Comparison of ENCODE assay signal across 23 mouse cellular contexts in genomic region chr8:93180581-93181129, GRCm38 (mm10). TPM values are rescaled to one million over a fixed set of nuclear protein-coding genes. Genes with fewer than 3 reads are reported as not detected.
DNase-seq lines count a peak whose midpoint lies in the region; ATAC-seq and TF ChIP-seq lines count a peak whose summit lies in the region.
"Had no signal": no experiment of that assay in that cellular context is flagged by ENCODE, and none has a peak within 500 bp of the region (broad histone marks: within the 10 kb centered on the region; RNA-seq: fewer than 3 reads in every experiment).

No protein-coding gene starts in this region.

- H3K27me3 ChIP-seq in heart, adult 2 months (ENCODE audit: control insufficient read depth, insufficient read depth, low read length): no peaks in the 10 kb centered on the region
- no peaks in the 10 kb centered on the region for H3K27me3 ChIP-seq in heart, embryonic 10.5 days (ENCODE audit: insufficient read depth, poor library complexity, severe bottlenecking)
- H3K27me3 ChIP-seq in lung, embryonic 14.5 days (ENCODE audit: insufficient read depth, low read length): no peaks in the 10 kb centered on the region
- H3K27me3 ChIP-seq in lung, embryonic 15.5 days: no peaks in the 10 kb centered on the region
- H3K27me3 ChIP-seq: embryonic facial prominence, embryonic 12.5 days; heart, embryonic 15.5 days; stomach, embryonic 15.5 days had no signal

- TF ChIP-seq POLR2A in heart, adult 2 months (IDR thresholded peaks at IDR 0.05; ENCODE audit: insufficient read depth, low read depth, low read length): no peak
- no peak for TF ChIP-seq POLR2A in lung, adult 2 months (IDR thresholded peaks at IDR 0.05; ENCODE audit: borderline replicate concordance, extremely low read depth, low read depth, low read length)

- 53% methylated on average over 4 of the region's 4 CpGs for WGBS in heart, adult 2 months
- 81% methylated on average over 4 of the region's 4 CpGs for WGBS in heart, embryonic 10.5 days
- 27% methylated on average over 4 of the region's 4 CpGs for WGBS in lung, embryonic 14.5 days
- 52% methylated on average over 4 of the region's 4 CpGs for WGBS in lung, adult 2 months
- 38% methylated on average over 4 of the region's 4 CpGs for WGBS in lung, embryonic 15.5 days

- H3K9ac ChIP-seq in heart, adult 2 months (ENCODE audit: low read depth, low read length): no peak overlapping the region
- H3K9ac ChIP-seq in lung, embryonic 14.5 days: no peak overlapping the region
- H3K9ac ChIP-seq in lung, embryonic 15.5 days: no peak overlapping the region
- H3K9ac ChIP-seq: embryonic facial prominence, embryonic 12.5 days; forebrain, postnatal 0 days; heart, embryonic 15.5 days; hindbrain, embryonic 14.5 days; liver, postnatal 0 days; stomach, embryonic 15.5 days had no signal

- peak; percentile 93 for ATAC-seq in lung, embryonic 14.5 days (ENCODE audit: insufficient read depth)
- peak; percentile 89 for ATAC-seq in lung, embryonic 15.5 days (ENCODE audit: borderline replicate concordance, extremely low read depth, low FRiP score, low TSS enrichment)
- ATAC-seq in erythroid progenitor cell, adult 5-6 weeks (replicated peaks; ENCODE audit: low FRiP score, poor library complexity, severe bottlenecking): no peak
- ATAC-seq: forebrain, postnatal 0 days; intestine, postnatal 0 days; liver, postnatal 0 days had no signal

- DNase-seq in heart, adult 2 months: peak in 1 of 2 experiments; percentile 30
- DNase-seq in heart, embryonic 10.5 days (ENCODE audit: low spot score): no peak
- DNase-seq in lung, embryonic 14.5 days: peak; percentile 94
- DNase-seq in lung, adult 2 months: no peak
- peak; percentile 35 for DNase-seq in skeletal muscle tissue, adult 2 months (ENCODE audit: low read depth, low spot score)
- no peak for DNase-seq in layer of hippocampus, postnatal 36 days
- DNase-seq: adrenal gland, postnatal 10 days; B cell, adult 2 months; cerebellum, adult 2 months; forebrain, postnatal 0 days; gastrocnemius, postnatal 14 days; layer of hippocampus, adult 9-11 months; liver; liver, postnatal 0 days had no signal

- H3K4me3 ChIP-seq in heart, adult 2 months: no peak overlapping the region
- no peak overlapping the region for H3K4me3 ChIP-seq in heart, embryonic 10.5 days
- no peak overlapping the region for H3K4me3 ChIP-seq in lung, embryonic 14.5 days (ENCODE audit: low read depth, low read length)
- H3K4me3 ChIP-seq in lung, adult 2 months (replicated peaks; ENCODE audit: extremely low read depth, low read depth, low read length): no peak overlapping the region
- no peak overlapping the region for H3K4me3 ChIP-seq in lung, embryonic 15.5 days
- H3K4me3 ChIP-seq: embryonic facial prominence, embryonic 12.5 days; heart, embryonic 15.5 days; stomach, embryonic 15.5 days had no signal

- peak overlapping the region; percentile 23 for H3K27ac ChIP-seq in heart, adult 2 months
- H3K27ac ChIP-seq in heart, embryonic 10.5 days: no peak overlapping the region
- no peak overlapping the region for H3K27ac ChIP-seq in lung, embryonic 14.5 days (ENCODE audit: low read depth)
- H3K27ac ChIP-seq in lung, embryonic 15.5 days: peak overlapping the region; percentile 21; the same call in 1 of the 2 replicates
- H3K27ac ChIP-seq: embryonic facial prominence, embryonic 12.5 days; heart, embryonic 15.5 days; hindbrain, embryonic 14.5 days; stomach, embryonic 15.5 days had no signal

- peaks cover 15% of the 10 kb centered on the region for H3K36me3 ChIP-seq in heart, adult 2 months (ENCODE audit: control insufficient read depth, insufficient read depth, low read length)
- H3K36me3 ChIP-seq in heart, embryonic 10.5 days: no peaks in the 10 kb centered on the region
- H3K36me3 ChIP-seq in lung, embryonic 14.5 days (ENCODE audit: insufficient read depth): no peaks in the 10 kb centered on the region
- no peaks in the 10 kb centered on the region for H3K36me3 ChIP-seq in lung, embryonic 15.5 days
- H3K36me3 ChIP-seq: embryonic facial prominence, embryonic 12.5 days; heart, embryonic 15.5 days; stomach, embryonic 15.5 days had no signal

- no peak overlapping the region for H3K4me2 ChIP-seq in lung, embryonic 14.5 days
- no peak overlapping the region for H3K4me2 ChIP-seq in lung, embryonic 15.5 days
- H3K4me2 ChIP-seq: embryonic facial prominence, embryonic 12.5 days; heart, embryonic 15.5 days; hindbrain, embryonic 14.5 days; stomach, embryonic 15.5 days had no signal

- TF ChIP-seq EP300 in heart, adult 2 months (IDR thresholded peaks at IDR 0.05; ENCODE audit: insufficient read depth, low read depth, low read length): no peak

- peaks cover 1% of the 10 kb centered on the region for H3K4me1 ChIP-seq in heart, adult 2 months (ENCODE audit: control insufficient read depth, insufficient read depth, low read length)
- H3K4me1 ChIP-seq in heart, embryonic 10.5 days: peaks cover 3% of the 10 kb centered on the region; the same call in 1 of the 2 replicates
- H3K4me1 ChIP-seq in lung, embryonic 14.5 days (ENCODE audit: insufficient read depth): no peaks in the 10 kb centered on the region
- no peaks in the 10 kb centered on the region; the same call in 1 of the 2 replicates for H3K4me1 ChIP-seq in lung, adult 2 months (ENCODE audit: control insufficient read depth, insufficient read depth, low read length)
- H3K4me1 ChIP-seq in lung, embryonic 15.5 days: peaks cover 16% of the 10 kb centered on the region
- H3K4me1 ChIP-seq: embryonic facial prominence, embryonic 12.5 days; stomach, embryonic 15.5 days had no signal

- no peaks in the 10 kb centered on the region for H3K9me3 ChIP-seq in heart, embryonic 10.5 days
- no peaks in the 10 kb centered on the region for H3K9me3 ChIP-seq in lung, embryonic 14.5 days (ENCODE audit: low read depth, low read length)
- H3K9me3 ChIP-seq in lung, embryonic 15.5 days: no peaks in the 10 kb centered on the region
- H3K9me3 ChIP-seq: embryonic facial prominence, embryonic 12.5 days; heart, embryonic 15.5 days; stomach, embryonic 15.5 days had no signal

- TF ChIP-seq CTCF in heart, adult 2 months (IDR thresholded peaks at IDR 0.05): no peak
- no peak for TF ChIP-seq CTCF in lung, embryonic 14.5 days (IDR thresholded peaks at IDR 0.05; ENCODE audit: low read depth)
- no peak for TF ChIP-seq CTCF in lung, adult 2 months (IDR thresholded peaks at IDR 0.05; ENCODE audit: insufficient read depth, low read length)

- H3K79me2 ChIP-seq in heart, adult 2 months (replicated peaks; ENCODE audit: control insufficient read depth, insufficient read depth, low read length): no peaks in the 10 kb centered on the region

- intact Hi-C loops in heart, adult 2 months (cut with DNase I): no loop called here

RNA-seq across cellular contexts. Expression of gene Ces1d, which starts 17.0 kb away (rescaled TPM):
- 100 to 1,000 TPM; 276 to 286 TPM for total RNA-seq in heart, adult 2 months (2021)
- polyA plus RNA-seq in heart, adult 2 months (2012; rRNA removed): 243 and 410 TPM in 2 replicates
- 0.70 TPM in 1 of 2 replicates, not detected in the other for polyA plus RNA-seq in heart, embryonic 10.5 days (2016; fragmentation: Nextera tagmentation; extraction: Ambion mirVana)
- polyA plus RNA-seq in lung, embryonic 14.5 days (2014; fragmentation: Nextera tagmentation; extraction: Ambion mirVana): 17.6 and 18.5 TPM in 2 replicates
- polyA plus RNA-seq in lung, adult 2 months (2012; rRNA removed): 654 and 895 TPM in 2 replicates
- 53.1 and 59.8 TPM in 2 replicates for polyA plus RNA-seq in lung, embryonic 15.5 days (2015; fragmentation: Nextera tagmentation; extraction: Ambion mirVana)
- total RNA-seq in erythroid progenitor cell, adult 5-6 weeks (2015; ENCODE audit: low replicate concordance): not detected in 2 replicates
- 2.1 TPM in 1 of 2 replicates, not detected in the other for total RNA-seq in erythroid progenitor cell, adult 5-6 weeks (2017; ENCODE audit: low replicate concordance)
- total RNA-seq in layer of hippocampus, postnatal 36 days (2021): under 1 TPM in 1 of 2 experiments, not detected in 1; 0.47 TPM
- total RNA-seq: forebrain, postnatal 0 days; left cerebral cortex, postnatal 10 days had no signal
- polyA plus RNA-seq: cerebellum, adult 2 months; hindbrain, embryonic 14.5 days had no signal

RNA-seq across cellular contexts. Expression of gene Ces1e, which starts 48.8 kb away (rescaled TPM):
- 1 to 10 TPM in 1 of 2 experiments, under 1 TPM in 1; 0.50 to 1.1 TPM for total RNA-seq in heart, adult 2 months (2021)
- 0.84 and 1.8 TPM in 2 replicates for polyA plus RNA-seq in heart, adult 2 months (2012; rRNA removed)
- 0.31 TPM in 1 of 2 replicates, not detected in the other for polyA plus RNA-seq in heart, embryonic 10.5 days (2016; fragmentation: Nextera tagmentation; extraction: Ambion mirVana)
- 0.09 and 0.17 TPM in 2 replicates for polyA plus RNA-seq in lung, embryonic 14.5 days (2014; fragmentation: Nextera tagmentation; extraction: Ambion mirVana)
- 4.3 and 8.1 TPM in 2 replicates for polyA plus RNA-seq in lung, adult 2 months (2012; rRNA removed)
- polyA plus RNA-seq in lung, embryonic 15.5 days (2015; fragmentation: Nextera tagmentation; extraction: Ambion mirVana): 0.38 TPM in 1 of 2 replicates, not detected in the other
- total RNA-seq in erythroid progenitor cell, adult 5-6 weeks (2015; ENCODE audit: low replicate concordance): not detected in 2 replicates
- total RNA-seq in erythroid progenitor cell, adult 5-6 weeks (2017; ENCODE audit: low replicate concordance): not detected in 2 replicates
- total RNA-seq in layer of hippocampus, postnatal 36 days (2021): not detected
- total RNA-seq: forebrain, postnatal 0 days; left cerebral cortex, postnatal 10 days had no signal
- polyA plus RNA-seq: cerebellum, adult 2 months; embryonic facial prominence, embryonic 12.5 days; forebrain, postnatal 0 days; hindbrain, embryonic 14.5 days; neural tube, embryonic 11.5 days had no signal

RNA-seq across cellular contexts. Expression of gene Ces1c, which starts 49.6 kb away (rescaled TPM):
- not detected for total RNA-seq in heart, adult 2 months (2021)
- polyA plus RNA-seq in heart, adult 2 months (2012; rRNA removed): 0.94 TPM in 1 of 2 replicates, not detected in the other
- polyA plus RNA-seq in heart, embryonic 10.5 days (2016; fragmentation: Nextera tagmentation; extraction: Ambion mirVana): not detected in 2 replicates
- polyA plus RNA-seq in lung, embryonic 14.5 days (2014; fragmentation: Nextera tagmentation; extraction: Ambion mirVana): not detected in 2 replicates
- 0.22 and 0.34 TPM in 2 replicates for polyA plus RNA-seq in lung, adult 2 months (2012; rRNA removed)
- polyA plus RNA-seq in lung, embryonic 15.5 days (2015; fragmentation: Nextera tagmentation; extraction: Ambion mirVana): 0.09 and 0.20 TPM in 2 replicates
- total RNA-seq in erythroid progenitor cell, adult 5-6 weeks (2015; ENCODE audit: low replicate concordance): 2.5 TPM in 1 of 2 replicates, not detected in the other
- not detected in 2 replicates for total RNA-seq in erythroid progenitor cell, adult 5-6 weeks (2017; ENCODE audit: low replicate concordance)
- total RNA-seq in layer of hippocampus, postnatal 36 days (2021): not detected
- total RNA-seq: forebrain, postnatal 0 days; gastrocnemius, postnatal 14 days; left cerebral cortex, postnatal 10 days had no signal
- polyA plus RNA-seq: cerebellum, adult 2 months; embryonic facial prominence, embryonic 12.5 days; forebrain, postnatal 0 days; heart, embryonic 15.5 days; hindbrain, embryonic 14.5 days; neural tube, embryonic 11.5 days had no signal

Comparison
In these comparisons a context has a peak if more than half of its experiments do, and no peak if none do; other contexts are left out.
1. DNase-seq: peak in lung, embryonic 14.5 days (single experiment) and skeletal muscle tissue, adult 2 months (single experiment); none in heart, embryonic 10.5 days (single experiment), lung, adult 2 months (single experiment) and layer of hippocampus, postnatal 36 days (0 of 2).
2. H3K27ac ChIP-seq: peak in heart, adult 2 months (single experiment) and lung, embryonic 15.5 days (single experiment); none in heart, embryonic 10.5 days (single experiment) and lung, embryonic 14.5 days (single experiment).
3. RNA of gene Ces1d, which starts 17.0 kb away (polyA plus RNA-seq): 654 to 895 TPM in lung, adult 2 months, 243 to 410 TPM in heart, adult 2 months, 53.1 to 59.8 TPM in lung, embryonic 15.5 days and 17.6 to 18.5 TPM in lung, embryonic 14.5 days; 0.70 TPM in heart, embryonic 10.5 days; every median in the first group is over 10 times any median in the second.